Mouse (Mus musculus) adrenal gland, postnatal 14 days (tissue): ENCODE data around the gene Agfg1. TPM values are rescaled to one million over a fixed set of nuclear protein-coding genes. Genes with fewer than 3 reads are reported as not detected.

Experiments
- DNase-seq: peaks from one replicate; pipeline ENCODE4 v3.0.0; 2021; ENCODE audit warnings: mixed read lengths
- long read RNA-seq, 2 experiments: library from polyadenylated mRNA; stranded (forward); transcript quantifications; one replicate each; pipeline ENCODE4 v2.0.0; 2021
- total RNA-seq: library from RNA; stranded (reverse); gene quantifications from 2 replicates; pipeline ENCODE4 v1.2.3, GENCODE M21; 2021

Gene Agfg1
- 53.0 and 59.5 TPM in 2 replicates for total RNA-seq
- long read RNA-seq, experiment 1, full-length matches to known transcripts = 46 of 65 reads
- long read RNA-seq, experiment 1, partial matches to known transcripts = 1 of 65 reads
- long read RNA-seq, experiment 1, other reads (novel, unspliced or antisense) = 18 of 65 reads
- long read RNA-seq, experiment 2, full-length matches to known transcripts = 40 of 59 reads
- long read RNA-seq, experiment 2, partial matches to known transcripts = 4 of 59 reads
- long read RNA-seq, experiment 2, other reads (novel, unspliced or antisense) = 15 of 59 reads

- DNase-seq = peak; percentile 97
These were observed at the start of gene Agfg1 for GRCm38 (mm10) chr1:82839296-82839613. Gene Agfg1 (plus strand): TSS chr1:82839483.

GRCm38 (mm10) chr1:82791105-82791504 is 48.2 kb upstream of the Agfg1 start:
- no peak for DNase-seq

GRCm38 (mm10) chr1:82792238-82792637 is 47.0 kb upstream of the Agfg1 start:
- DNase-seq = no peak

DNA sequence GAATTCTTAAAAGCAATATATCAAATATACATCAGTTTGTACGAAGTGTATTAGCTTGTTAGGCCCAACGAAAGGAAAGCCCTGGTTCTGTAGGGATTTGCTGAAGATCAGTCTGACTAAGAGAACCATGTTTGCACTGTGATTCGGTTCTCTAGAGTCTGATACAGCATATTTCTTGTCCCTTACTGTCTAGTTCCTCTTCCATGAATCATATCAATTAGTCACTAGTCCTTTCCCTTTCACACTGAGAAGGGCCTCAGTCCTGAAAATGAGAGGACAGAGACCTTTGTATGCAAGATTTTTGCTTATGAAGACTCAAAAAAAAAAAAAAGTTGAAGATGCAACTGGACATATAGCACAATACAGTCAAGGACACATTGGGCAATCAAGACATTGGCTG is 46.2 kb upstream of the Agfg1 start:
- no peak for DNase-seq

- no peak for DNase-seq
These were observed 45.3 kb upstream of the Agfg1 start for GRCm38 (mm10) chr1:82793986-82794385.

DNA sequence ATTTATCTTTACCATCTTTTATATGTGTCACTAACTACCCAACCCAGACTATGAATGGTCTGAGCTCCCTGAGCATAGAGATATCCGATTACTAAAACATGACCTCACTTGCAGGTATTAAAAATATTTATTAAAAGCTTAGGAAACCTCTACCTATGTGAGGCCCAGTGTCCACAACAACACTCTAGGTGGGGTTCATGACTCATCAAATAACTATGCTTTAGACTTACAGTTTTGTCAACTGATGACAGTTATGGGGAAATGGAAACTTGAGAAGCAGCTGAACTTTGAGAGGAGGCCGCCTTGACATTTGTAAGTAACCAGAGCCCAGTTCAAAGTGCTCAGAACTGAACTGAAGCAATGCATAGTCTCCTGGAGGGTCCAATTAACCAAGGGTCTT is 44.1 kb upstream of the Agfg1 start:
- no peak for DNase-seq

DNA sequence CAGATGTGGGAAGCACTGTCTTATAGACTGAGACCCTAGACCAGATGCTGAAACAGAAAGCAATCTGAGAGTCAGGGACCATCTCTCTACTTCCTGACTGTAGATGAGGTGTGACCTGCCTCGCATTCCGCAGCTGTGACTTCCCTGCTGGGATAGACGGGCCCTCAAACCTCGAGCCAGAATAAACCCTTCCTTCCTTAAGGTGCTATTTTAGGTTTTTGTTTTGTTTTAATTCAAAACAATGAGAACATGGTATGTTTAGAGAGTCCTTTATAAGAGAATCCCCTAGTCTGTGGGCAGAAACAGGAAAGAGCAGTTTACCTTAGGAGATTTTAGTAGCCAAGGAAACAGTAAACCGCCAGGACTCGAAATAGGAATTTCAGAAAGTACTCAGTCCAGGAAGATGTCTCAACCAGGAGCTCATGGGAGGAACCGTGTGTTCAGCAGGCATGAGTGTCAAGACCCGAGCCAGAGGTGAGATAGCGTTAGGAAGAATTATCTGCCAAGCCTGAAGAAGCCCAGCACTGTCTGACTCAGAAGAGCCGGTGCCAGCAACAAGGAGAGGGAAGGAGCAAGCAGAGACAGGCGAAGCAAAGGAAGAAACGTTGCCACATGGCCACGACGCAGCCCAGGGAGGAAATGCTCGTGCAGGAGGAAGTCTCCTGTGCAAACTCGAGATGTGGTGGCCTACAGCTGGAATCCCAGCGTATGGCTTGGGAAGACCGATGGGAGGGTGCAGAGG is 43.4 kb upstream of the Agfg1 start:
- DNase-seq = peak; percentile 17

- DNase-seq = no peak
These were observed 42.2 kb upstream of the Agfg1 start for GRCm38 (mm10) chr1:82797088-82797487.

DNA sequence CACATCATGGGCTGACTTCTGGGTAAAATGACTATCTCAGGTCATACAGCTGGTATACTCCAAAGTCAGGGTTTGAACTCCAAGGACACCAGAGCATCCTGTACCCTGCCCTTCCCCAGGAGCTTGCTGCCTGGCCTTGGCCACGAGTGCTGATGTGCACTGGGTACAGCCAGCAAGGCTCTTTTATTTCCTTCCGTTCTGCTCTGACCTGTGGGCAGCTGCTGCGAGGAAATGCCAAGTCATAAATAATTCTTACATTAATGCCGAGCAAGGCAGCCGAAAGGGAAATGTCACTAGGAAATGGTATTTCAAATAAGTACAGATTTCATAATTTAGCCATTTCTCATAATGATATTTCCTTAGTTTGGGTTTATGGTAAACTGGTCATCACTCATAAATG is 41.0 kb upstream of the Agfg1 start:
- peak; percentile 61 for DNase-seq

DNA sequence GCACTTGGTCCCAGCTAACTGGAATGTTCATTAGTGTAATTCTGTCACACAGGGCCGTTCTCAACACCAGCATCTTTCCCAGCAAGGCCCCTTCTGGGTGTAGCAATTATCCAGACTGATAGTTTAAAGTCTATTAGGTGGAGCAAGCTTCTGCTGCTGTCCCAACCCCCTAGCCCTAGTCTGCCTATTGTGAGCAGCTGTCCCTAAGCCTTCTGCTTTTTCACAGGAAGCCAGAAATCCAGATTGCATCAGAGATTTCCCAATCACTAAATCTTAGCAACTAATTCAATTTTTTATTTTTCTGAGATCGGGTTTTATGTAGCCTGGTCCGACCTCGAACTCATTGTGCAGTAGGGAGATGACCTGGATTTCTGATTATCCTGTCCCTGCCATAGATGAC is 40.4 kb upstream of the Agfg1 start:
- peak; percentile 30 for DNase-seq

- DNase-seq = no peak
These were observed 38.0 kb upstream of the Agfg1 start for GRCm38 (mm10) chr1:82801105-82801783.

GRCm38 (mm10) chr1:82803608-82804007 is 35.7 kb upstream of the Agfg1 start:
- no peak for DNase-seq

DNA sequence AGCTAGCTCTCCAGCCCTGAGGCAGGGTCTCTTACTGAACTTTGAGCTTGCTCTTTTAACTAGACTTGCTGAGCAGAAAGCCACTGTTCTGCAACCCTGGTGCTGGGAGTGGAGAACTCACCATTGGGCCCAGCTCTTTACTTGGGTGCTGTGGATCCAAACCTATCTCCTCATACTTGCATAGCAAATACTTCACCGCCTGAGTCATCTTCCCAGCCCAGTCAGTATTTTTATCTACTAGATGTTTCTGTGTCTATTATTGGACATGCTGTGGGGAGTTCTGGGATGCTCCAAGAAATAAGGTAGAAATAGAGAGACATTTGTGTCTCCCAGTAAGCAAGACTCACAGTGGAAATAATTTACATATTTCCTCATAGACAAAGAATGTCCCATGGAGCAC is 35.2 kb upstream of the Agfg1 start:
- DNase-seq = no peak

DNA sequence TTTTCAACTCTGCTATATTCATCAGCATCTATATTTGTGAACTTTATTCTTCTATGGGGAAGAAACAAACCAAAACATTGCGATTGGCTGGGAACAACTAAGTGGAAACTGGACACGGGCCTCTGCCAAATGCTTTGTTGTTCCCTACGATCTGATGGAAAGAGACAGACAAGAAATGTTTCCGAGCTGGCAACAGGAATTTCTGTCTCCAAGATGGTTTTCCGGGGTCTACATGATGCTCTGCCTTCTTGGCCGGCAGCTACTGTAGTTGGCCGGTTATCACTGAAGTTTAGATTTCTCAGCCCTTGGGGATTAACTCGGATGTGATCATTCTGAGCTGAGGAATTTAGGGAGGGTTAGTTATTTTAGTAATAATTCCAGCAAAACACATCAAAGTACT is 32.9 kb upstream of the Agfg1 start:
- no peak for DNase-seq

- DNase-seq = no peak
These were observed 32.1 kb upstream of the Agfg1 start for GRCm38 (mm10) chr1:82807206-82807605.

- DNase-seq = no peak
These were observed 30.7 kb upstream of the Agfg1 start for GRCm38 (mm10) chr1:82808564-82808963.

DNA sequence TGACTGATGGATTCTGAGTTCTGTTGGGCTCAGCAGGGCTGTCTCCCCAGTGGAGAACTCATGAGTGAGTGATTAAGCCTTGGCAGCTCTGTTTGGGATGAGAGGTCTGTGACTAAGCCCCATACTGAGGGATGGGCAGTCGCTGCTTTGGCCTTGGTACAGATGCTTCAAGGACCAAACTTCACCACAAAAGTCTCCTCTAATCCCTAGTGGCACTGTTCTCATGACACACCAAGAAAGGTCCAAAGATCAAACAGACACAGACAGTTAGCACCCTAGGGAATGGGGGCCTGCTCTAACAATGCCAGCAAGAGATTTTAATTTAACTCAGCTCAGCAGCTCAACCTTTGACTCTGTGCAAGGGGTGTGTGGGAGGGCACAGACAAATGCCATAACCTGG is 27.5 kb upstream of the Agfg1 start:
- peak; percentile 55 for DNase-seq

GRCm38 (mm10) chr1:82815941-82816716 is 23.2 kb upstream of the Agfg1 start:
- peak; percentile 42 for DNase-seq

DNA sequence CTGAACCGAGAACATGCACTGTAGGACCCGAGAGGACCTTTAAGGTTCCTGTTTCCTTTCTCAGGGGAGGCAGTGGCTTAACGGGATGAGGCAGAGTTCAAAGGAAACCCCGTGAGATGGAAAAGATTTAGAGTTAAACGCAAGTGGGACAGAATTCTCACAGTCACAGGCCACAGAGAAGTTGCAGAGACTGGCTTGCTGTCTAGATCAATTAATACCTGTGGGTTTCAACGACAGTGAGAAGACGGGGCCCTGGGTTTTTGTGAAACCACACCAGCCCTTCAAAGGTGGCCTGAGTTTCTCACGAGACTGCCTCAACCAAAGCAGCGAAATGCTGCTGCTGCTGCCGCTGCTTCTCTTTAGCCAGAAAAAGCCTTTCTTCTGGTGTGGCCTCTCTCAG is 19.9 kb upstream of the Agfg1 start:
- no peak for DNase-seq

DNA sequence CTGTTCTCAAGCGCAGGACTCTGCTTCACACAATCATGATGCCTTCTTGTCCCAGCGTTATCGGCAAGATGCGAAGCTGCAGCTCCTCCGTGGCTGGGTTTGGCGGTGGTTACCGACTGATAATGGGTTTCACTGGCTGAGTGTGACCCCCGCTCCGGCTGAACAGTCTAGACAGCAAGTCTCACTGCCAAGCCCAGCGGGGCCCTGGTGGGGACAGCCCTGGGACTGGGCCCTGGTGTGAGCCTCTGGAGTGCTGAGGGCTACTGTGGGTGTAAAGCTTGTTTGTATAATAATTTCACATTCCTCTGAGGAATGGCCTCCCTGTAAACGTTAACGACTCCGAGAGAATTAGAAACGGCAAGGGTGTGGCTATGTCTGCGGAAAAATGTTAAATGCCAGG is 19.1 kb upstream of the Agfg1 start:
- no peak for DNase-seq

DNA sequence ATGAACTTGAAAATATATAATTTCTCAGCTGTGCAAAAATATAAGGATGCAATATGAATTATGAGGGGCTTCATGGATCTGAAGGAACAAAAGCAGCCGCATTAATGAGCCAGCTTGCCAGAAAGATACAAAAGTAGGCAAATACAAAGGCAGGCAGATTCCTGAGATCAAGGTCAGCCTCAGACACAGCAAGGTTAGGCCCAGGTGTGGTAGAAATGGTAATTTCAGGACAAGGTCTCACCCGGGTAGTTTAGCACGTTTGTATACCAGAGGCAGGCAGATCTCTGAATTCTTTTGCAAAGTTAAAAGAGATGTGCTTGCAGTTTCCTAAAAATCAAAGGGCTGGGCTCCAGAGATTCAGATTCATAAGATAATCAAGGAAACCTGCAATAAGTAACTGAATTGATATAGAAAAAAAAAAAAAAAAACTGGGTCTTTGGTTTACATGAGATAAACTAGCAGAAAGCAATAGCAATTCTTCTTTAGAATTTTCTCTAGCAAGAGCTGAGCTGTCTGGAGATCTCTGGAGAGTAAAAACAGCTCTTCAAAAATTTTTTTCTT is 18.6 kb upstream of the Agfg1 start:
- no peak for DNase-seq

DNA sequence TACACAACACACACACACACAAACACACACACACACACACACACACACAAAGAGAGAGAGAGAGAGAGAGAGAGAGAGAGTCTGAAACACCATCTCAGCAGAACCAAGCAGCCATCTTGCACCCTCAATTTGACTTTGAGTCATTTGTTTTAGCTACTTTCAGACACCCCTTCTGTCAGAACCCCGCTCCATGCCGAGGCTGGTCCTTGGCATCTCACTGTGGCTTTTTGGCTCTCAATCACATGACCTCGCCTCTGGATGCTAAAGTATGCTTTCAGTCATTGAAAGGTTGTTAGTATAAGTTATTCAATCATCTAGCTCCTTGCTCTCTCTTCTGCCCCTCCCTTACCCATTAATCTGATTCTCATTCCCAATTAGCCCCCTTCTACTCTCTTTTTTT is 17.4 kb upstream of the Agfg1 start:
- DNase-seq = no peak

DNA sequence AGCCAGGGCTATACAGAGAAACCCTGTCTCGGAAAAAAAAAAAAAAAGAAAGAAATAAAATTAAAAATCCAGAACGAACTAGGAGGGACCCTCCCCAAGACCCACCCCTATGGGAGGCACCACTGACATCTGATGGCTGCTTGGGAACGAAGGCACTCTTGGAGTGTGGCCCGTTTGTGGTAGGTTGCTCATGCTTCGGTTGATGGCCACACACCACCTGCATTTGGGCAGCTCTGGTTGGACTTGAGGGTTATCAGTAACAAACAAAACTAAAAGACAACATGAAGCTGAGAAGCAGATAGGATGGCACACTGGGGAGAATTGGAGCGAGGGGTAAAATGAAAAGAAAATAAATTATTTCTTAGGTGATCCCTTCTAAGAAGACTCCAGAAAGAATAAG is 15.1 kb upstream of the Agfg1 start:
- DNase-seq = no peak
